Mouse (Mus musculus) retina, adult 2 months (tissue): ENCODE measurements around the gene Agbl3.

Experiments
- DNase-seq: peaks from one replicate; pipeline ENCODE4 v3.0.0-alpha.2; 2012; ENCODE audit warnings: low read depth, low spot score

Agbl3 gene

DNA sequence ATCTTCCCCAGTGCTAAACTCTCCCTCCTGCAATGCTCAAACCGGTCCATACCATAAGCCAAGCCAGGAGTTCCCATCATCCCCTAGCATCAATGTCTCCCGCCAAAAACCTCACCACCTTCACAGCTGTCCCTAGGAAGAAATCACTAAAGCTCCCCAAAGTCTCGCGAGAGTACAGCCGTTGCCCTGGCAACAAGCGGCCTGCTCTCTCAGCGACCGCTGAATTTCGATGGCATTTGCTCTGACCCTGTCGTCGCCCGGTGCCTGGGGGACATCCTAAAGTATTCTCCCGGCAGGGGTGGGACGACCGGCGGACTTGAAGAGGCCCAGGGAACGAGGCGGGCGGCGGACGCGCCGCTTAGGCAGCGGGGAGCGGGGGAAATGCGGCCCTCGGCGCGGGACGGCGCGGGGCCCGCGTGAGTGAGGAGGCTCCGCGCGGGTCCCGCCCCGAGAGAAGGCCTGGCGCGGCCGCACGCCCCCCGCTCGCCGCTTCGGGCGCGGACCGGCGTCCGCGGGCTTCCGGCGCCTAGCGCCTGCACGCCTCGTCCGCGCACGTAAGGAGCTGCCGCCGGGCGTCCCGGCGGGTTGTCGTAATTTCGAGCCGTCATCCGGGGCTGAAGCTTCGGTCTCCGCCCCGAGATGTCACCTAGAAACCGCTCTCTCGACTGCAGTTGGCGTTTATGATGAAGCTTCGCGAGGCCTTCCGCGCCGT is at the start of gene Agbl3:
Gene Agbl3 (plus strand): TSS at position 202 of the 712 bp plus-strand sequence.
- DNase-seq, result peak; percentile 84

DNA sequence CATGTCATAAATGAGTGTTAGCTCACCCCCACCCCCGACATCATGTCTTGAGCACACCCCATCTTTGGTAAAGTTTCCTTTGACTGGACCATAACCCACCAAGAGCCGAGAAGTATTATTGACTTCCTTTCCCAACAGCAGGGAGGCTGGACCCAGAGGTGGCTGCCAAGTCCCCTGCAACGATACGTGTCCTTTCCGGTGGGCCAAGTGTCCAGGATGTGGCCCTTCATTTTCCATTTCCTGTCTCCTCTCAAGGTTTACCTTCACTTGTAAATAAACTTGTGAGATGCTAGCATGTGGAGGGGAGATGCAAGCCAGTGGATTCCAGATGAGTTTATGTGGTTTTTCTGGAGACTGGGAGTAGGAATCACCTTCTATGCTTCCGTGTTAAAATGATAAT is 49.2 kb upstream of the Agbl3 start:
- DNase-seq, result no peak

DNA sequence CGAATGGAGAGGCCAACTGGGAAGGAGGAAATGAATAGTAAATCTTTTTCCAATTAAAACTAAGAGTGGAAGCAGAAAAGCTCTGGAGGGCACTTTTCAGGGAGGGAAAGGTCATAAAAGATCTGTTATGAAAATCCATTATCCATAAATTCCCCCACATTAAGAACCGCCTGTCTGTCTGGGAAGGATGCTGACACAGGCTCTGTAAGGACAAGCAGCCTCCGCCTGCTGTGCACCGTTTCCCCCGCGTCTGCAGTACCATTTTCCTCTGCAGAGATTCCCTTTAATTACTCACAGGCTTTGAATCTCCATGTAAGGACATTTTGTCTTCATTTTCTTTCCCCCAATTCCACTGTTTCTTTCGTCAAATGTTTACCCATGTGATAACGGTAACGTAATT is 48.7 kb upstream of the Agbl3 start:
- DNase-seq, result no peak

DNA sequence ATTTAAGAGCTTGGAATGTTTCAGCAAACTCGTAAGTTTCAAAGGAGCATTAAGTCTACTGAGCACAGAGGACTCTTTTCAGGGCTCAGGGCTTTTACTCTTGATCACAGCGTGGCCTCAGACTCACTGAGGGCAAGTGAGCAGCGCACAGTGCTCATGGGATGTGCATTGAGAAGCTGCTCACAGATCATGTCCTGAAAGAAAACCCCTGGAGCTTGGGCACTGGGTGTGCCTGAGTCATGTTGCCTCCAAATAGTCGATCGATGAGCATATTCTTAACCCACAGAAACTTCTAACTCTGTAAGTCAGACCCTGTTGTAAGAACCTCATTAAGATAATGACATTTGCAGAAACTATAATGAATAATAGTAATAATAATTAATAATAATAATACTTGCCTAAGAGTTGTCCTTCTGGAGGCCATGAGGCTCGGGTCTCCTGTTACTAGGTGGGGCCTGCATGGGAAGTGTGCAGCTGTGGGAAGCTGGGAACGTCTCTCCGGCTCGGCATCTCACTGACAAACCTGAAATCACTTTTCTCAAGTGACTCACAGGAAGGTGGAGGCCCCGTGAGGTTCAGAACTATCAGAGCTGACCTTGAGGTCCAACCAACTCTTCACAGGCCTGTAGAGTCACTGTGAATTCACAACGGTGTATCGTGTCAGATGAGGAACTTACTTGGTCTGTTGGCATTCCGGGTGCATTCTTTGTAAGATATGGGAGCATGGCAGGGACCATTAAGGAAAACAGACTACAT is 45.1 kb upstream of the Agbl3 start:
- no peak for DNase-seq

DNA sequence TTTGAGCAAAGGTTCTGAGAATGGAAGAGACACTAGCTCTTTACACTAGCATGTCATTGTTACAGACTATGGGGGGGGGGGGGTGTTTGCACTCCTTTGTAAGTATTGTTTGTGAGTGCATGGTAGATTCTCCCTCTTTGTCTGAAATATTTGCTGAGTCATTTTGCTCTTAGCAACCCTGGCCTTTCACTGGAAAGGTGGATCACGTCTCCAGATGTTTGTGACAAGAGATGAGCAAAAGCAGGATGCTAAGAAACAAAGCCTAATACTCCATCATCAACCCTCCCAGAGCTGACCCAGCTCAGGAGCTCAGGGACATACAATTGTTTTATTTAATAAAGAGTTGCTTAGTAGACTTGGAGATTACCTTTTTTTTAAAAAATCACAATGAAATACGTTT is 43.3 kb upstream of the Agbl3 start:
- no peak for DNase-seq

DNA sequence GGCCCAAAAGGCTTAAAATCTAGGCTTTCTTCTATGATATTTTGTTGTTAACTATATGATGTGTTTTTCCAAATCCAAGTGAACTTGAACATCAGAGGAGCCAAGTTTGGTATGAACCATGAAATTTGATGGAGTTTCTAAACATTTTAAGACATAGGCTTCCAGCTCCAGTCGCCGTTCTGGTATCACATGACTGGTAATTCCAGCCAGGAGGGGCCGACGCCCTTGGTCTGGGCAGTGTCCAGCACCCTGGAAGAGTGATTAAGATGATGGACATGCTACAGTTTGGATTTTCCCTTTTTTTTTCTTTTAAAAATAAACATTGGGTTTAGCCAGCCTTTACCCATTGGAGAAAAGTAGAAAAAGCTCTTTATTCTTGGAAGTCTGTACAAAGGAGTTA is 36.3 kb upstream of the Agbl3 start:
- DNase-seq, result no peak

DNA sequence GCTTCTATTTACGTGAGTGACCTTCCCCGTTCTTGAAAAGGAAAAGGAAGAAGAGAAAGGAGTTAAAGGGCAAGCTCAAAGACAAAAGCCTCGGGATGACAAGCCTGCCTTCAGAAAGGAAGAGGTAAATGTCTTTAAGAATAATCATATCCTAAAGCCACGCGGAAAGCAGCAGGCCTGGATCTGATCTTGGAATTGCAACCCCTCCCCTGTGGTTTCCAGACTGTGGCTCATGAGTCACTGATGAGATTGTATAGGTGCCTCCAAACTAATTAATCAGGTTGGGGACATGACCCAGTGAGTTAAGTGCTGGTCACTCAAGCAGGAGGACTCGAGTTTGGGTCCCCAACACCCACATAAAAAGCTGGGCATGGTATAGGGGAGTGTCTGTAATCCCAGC is 32.4 kb upstream of the Agbl3 start:
- DNase-seq, result no peak

DNA sequence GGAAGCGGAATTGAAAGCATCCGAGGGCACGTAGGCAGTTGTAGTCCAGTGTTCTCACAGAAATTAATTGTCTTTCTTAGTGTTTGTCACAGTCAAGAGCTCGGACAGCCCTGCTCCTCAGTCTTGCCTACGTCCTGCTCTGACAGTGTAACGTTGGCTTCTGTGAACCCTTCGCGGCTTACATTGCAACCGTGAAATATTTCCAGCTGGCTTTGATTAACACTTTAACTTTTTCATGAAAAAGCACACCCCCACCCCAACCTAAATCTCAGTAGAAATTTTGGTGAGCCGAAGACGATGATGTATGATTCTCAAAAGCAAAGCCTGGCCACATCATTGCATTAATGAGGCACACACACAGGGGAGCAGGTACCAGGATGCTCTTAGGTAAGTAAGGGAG is 31.7 kb upstream of the Agbl3 start:
- no peak for DNase-seq

DNA sequence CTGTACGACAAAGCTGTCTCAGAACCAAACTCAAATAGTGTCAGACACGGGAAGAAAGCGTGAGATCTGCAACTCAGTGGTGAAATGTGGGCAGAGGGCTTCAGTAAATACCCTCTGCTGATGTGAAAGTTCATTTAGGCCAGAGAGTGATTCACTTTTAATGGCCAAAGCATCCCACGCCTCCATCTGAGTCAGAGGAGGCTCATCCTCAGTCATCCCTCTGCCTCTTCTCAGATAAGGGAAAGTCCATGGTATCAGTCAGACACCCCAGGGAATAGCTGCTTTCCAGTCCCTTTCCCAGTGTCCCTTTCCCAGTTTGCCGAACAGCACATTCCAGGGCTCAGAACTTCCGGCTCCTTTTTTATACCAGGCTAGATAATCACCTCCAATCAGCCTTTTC is 30.7 kb upstream of the Agbl3 start:
- no peak for DNase-seq

DNA sequence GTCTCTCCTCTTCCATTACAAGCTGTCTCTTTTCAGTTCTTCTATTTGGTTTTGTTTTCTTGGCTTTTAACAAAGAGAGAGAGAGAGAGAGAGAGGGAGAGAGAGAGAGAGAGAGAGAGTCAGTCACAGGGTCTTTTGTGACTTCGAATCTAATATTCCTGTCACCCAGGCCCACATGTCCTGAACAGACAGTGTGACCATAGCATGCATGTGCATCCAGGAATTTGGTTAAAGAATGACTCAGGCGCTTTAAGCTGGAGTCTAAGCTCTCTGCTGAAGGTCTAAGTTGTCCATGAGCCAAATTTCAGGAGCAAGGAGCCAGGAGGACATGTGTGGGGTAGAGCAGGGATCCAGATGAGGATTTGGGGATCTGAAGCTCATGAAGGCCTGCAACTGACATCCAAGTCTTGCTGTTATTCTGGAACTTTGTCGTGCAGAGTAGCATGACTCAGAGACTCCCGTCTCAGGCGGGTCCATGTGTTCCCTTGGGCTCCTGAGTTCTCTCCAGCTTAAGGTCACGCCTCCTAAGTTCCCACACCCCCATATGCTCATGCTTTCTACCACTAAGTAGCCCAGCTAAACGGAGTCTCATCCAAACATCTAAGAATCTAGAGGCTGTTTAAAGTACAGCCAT is 29.6 kb upstream of the Agbl3 start:
- DNase-seq, result no peak

DNA sequence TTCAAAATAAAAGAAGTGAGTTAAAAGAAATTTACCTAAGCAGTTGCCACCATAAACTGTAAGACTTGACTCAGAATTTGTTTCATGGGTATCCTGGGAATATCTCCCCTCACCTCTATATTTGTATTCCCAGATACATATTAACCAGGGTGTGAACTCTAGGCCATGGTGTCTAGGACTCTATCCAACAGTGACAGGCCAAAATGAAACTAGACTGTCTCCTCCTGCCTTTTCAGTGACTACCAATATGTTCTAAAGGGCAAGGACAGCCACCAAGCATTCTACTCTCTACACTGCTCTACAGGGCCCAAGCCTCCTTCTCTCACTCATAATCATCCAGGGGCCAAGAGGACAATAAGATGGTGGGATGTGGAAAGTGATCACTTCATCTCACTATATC is 28.6 kb upstream of the Agbl3 start:
- DNase-seq, result no peak

DNA sequence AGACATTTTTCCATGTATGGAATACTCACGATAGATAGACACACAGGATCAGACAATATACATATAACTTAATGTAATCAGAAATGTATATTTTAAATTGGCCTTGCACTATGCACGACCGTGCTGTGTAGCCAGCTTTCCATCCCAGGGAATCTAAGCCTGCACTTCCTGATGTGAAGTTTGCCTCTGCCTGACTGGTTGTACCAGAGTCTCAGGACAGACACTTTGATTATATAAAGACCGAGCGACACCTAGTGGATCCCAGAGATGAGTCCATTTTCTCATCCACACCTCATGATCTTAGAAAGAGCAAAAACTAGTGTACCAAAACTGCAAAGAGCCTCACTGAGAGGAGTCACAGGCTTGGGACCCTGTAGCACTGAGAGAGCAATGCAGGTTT is 25.8 kb upstream of the Agbl3 start:
- DNase-seq, result peak; percentile 33

DNA sequence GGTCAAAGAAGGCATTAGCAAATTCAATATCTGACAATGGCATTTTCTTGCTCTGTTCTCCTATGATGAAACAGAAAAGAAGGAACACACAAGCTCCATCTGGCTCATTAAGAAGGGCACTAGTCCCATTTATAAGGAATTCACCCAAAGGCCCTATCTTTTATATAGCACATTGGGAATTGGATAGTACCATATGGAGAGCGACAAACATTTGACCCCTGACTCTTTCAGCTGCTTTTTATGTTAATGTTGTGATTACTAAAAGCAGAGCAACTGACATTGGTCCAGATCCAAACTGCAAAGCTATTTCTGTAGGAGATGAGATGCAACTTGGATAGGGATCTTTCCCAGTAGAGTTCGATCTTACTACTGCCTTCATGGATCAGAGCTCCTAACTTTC is 21.9 kb upstream of the Agbl3 start:
- DNase-seq, result no peak

DNA sequence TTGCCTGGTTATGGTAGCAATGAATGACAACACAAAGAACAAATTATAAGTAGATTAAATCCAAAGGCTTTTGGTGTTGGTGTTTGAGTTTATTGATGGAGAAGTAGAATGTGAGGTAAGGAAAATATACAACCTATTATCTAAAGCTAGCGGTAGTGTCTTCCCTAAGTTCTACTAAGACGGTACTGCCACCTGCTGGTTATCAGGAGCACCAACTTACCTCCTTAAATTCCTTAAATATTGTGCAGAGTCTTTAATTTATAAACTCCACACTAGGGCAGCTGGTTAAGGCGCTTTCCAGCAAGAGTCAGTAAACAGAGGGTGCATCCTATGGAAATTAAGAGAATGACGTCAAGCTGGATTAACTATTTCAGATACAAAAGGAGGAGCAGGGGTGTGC is 20.2 kb upstream of the Agbl3 start:
- DNase-seq, result peak; percentile 36

DNA sequence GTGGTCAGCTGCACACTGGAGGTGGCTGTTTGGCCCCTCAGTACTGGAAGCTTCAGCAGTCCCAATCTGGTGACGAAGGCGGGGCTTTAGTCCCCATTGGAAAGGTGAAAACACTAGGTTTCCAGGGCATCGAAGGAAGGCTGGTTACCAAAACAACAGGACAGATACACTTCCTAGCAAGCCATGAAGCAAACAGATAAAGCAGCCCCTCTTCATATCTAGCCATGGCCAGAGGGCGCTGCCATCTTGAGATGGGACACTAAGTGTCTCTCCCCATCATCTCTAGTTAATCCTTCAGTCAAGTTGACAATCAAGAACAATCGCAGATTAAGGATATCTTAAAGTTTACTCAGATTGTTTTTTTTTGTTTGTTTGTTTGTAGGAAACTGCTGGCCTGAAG is 14.5 kb upstream of the Agbl3 start:
- DNase-seq, result no peak

DNA sequence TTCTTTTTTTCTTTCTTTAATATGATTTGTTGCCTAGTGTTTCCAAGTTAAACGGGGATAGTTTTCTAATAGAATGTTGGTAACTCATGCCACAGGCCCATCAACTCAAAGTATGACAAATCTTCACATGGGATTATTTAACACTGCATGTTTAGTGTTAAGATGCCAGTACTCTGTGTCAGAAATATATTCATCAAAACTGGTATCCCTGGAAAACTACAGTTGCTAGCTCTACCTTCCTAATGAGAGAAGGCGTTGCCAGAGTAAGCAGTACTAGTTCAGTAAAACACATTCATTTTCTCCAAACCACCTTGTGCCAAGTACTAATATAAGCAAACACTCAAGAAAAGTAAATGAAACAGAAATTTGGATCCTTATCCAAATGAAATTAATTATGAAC is 10.2 kb upstream of the Agbl3 start:
- DNase-seq, result no peak

DNA sequence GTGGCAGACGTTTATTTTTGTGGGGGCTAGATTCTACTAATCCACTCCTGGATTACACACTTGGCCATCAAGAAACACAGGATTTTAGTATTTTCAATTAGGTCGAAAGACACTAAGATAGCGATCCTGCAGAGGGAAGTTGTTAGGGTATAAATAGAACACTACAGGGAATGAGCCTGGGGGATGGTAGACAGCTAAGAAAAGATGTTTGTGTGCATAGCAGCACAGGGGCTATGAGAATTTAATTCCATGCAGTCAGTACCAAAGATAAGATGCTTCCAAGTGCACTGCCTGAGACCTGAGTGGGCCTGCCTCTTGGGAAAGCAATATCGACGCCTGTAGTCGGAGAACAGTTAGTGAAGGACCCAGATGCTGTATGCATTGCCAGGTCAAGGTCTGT is 9.7 kb upstream of the Agbl3 start:
- DNase-seq, result no peak

DNA sequence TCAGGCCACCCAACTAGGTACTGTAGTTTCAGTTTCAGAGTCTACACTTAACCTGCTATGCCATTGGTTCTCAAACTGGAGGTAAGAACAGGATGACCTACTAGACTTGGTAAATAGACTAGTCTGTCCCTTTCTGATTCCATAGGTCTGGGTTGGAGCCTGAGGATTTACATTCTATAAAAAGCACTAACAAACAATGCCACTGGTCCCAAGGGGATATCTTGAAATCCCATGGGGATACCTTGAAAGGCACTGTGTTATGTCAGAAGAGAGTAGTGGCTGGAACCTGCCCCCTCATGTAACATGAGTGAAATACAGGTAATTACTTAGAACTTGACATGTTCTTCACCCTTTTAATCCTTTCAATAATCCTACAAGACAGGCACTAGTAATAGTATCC is 3.8 kb upstream of the Agbl3 start:
- DNase-seq, result no peak

DNA sequence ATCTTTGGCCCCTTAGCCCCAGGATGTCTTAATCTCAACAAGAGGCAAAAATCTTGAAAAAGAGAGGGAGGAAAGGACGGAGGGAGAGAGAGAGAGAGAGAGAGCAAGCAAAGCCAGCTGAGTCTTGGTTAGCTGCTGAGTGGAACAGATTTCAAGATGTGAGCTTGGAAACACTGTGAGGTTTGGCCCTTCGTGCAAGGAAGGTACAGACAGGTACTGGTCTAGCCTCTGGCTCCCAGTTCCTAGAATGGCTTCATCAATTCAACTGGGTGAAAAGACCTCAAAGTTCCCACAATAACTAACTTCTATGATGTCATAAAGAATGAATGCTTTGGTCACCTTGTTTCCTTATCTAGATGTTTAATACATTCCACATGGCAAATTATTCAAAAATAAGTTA is 3.1 kb upstream of the Agbl3 start:
- DNase-seq, result no peak

DNA sequence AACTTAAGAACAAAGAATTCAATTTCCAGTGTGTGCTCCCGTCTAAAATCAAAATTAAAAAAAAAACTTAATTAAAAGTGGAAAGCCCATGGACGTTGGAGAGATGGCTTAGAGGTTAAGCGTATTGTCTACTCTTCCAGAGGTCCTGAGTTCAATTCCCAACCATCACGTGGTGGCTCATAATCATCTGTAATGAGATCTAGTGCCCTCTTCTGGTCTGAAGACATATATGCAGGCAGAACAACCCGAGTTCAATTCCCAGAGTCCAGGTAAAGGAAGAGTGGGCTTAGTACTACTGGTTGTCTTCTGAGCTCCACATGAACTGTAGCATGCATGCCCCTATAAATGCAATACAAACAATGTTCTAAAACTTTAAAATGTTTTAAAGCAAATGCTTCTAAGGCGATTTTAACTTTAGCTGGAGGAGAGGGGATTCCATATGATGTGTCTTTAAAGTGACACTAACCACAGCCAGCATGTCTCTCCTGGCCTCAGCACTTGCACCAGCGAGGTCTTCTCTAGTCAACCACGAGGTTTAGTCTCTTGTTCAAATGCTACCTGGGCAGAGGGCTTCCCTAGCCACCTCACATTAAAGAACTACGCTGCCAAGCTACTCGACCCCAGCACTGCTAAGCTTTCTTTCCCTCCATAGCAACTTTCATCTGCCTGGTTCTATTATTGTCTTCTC is 2.1 kb upstream of the Agbl3 start:
- no peak for DNase-seq

DNA sequence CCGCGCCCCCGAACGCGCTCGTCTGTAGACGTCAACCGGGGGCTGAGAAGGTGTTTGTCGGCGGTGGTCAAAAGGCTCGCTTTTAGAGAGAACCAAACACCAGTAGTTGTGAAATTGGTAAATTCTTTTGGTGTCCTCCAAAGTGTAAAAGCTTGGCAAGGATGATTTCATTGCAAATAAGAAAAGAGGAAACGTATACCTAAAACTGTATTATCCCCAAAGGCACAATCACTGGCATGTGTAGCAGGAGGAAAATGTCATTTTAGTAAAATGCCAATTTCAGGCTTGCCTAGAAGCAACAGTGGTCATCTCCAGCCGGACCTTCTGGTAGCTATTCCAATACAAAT is 684 bp downstream of the Agbl3 start:
- DNase-seq, result no peak

DNA sequence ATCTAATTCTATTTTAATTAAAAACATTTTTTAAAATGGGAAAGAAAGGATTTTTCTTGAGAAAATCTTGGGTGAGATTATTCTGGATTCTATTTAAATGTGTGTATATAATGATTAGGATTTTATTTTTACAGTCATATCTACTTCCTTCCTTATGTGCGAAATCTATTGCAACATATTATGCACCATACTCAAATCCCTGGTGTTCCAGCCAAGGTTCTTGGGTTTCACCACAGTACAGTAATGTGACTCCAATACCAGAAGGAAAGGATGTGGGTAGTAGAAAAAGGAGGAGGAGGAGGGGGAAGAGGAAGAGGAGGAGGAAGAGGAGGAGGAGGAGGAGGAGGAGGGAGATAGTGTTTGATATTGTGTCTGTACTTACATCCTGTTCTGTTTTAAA is 2.3 kb downstream of the Agbl3 start:
- no peak for DNase-seq

DNA sequence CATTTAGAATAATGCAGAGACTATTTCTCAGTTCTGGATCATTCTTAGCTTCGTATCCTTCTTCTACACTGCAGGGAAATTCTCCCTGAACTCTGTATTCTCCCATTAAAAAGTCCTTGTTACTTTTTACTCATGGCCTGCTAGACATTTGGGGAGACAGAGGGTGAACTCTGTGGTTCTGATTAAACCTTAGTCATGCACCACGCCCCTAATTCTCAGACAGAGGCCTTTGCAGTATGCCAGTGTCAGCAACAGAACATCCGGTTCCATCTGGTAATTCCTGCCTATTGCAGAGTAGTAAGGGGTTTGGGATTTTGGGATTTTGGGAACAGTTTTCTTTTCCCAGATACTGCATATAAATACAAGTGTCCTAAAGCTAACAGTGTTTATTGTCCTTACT is 16.6 kb downstream of the Agbl3 start:
- no peak for DNase-seq
